Mouse (Mus musculus) liver, adult (tissue): ENCODE data around the gene Rcn1.
A peak's percentile ranks its signal among the peaks of the same experiment; 100 is the strongest.

Experiments
- GATA4 ChIP-seq: IDR thresholded peaks from 2 replicates; pipeline ENCODE4 v1.6.1; 2014; ENCODE audit warnings: mild to moderate bottlenecking, low read length; ENCODE audit not compliant: insufficient replicate concordance

The Rcn1 gene

DNA sequence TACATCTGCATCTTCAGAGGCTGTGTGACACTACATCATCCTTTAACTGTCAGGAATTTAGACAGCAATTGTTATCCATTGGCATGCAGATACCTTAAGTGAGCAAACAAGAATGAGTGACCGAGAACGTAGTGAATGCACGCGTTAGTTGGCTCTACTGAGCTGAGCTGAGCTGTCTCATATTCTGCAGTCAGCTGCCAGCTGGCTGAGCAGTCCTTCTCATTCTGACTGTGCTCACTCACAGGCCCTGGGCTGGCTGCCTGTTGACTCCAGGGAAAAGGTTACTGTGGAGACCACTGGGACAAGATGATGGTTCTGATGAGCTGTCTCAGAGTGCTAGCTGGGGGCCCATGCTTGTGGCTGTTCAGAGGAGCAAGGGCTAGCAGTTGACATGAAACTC lies 9.4 kb upstream of the Rcn1 start:
- no peak for TF ChIP-seq GATA4

DNA sequence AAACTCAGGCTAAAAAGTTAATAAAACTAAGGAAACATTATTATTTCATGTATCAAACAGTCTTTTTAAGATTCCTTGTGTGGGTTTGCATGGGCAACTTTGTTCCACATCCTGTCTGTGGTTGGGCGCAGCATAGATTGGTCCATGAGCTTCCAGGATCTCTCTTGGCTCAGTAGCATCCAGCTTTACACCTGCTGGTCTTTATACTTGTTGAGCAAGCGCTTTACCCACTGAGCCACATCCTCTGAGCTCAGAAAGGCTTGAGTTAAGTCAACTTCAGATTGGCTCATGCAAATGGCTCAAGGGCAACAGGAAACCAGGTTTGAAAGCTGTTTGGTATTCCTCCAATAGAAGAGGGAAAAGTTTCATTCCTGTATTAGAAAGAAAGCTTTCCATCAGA lies 3.1 kb upstream of the Rcn1 start:
- no peak for TF ChIP-seq GATA4

DNA sequence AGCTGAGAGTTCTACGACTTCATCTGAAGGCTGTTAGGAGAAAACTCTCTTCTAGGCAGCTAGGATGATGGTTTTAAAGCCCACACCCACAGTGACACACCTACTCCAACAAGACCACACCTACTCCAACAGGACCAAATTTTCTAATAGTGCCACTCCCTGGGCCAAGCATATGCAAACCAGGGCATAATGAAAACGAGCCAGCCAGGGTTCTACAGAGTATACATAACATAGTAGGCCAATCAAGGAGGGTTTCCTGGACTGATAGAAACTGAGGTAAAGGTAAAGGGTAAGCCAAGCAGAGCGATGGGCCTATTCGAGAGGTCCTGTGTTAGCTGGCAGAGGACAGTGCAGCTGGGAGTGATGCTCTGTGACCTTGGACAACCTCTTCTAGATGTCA lies 1.4 kb upstream of the Rcn1 start:
- no peak for TF ChIP-seq GATA4

DNA sequence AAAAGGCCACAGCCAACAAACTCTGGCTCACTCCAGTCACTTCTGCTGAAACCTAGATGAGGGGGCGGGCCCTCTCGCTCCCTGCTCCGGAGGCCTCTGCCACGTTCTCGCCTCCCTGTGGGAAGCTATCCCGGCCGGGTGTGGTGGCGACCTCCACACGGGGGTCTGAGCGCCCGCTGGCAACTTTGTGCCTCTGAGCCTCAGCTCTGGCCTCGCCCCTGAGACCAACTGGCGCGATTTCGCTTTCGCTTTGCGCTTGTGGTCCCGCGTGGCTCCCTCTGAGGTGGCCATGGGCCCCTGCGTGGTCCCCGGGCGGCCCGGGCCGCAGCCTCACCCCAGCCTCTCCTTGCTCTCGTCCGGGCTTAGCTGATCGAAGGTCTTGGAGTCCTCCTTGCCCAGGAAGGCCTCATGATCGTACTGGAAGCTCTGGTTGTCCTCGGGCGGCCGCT lies 459 bp downstream of the Rcn1 start:
- TF ChIP-seq GATA4, result no peak

DNA sequence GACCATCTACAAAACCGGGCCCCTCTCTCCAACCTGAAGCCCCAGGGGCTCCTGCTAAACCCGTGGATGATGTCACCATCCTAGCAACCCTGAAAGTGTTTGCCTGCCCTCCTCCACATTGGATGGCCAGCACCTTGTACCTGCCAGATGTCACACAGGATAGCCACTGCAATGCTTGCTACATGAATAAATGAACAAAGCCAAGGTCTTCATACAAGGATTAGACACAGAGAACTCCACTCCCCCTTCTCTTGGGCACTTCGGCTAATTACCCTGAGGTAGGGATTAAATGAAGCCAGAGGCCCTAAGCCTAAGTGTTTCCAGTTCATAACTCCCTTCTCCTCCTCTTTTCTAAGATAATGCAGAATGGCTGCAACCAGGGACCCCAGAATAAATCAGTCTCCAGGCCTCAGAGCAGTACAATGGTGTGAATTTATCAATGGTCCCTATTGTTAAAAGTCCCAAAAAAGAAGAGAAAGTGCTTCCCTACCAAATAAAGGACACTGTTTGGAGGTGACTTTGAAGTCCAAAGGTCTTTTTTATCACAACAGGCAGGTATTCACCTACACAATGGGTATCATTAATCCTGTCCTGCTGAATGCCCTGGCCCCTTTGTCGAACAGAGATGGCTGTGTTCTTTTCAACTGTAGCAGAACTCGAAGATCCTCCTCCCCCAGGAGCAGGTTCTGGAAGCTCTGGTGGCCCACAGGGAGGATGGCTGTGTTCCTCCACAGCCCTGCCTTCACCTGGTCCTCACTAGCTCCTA lies 1.5 kb downstream of the Rcn1 start:
- no peak for TF ChIP-seq GATA4

DNA sequence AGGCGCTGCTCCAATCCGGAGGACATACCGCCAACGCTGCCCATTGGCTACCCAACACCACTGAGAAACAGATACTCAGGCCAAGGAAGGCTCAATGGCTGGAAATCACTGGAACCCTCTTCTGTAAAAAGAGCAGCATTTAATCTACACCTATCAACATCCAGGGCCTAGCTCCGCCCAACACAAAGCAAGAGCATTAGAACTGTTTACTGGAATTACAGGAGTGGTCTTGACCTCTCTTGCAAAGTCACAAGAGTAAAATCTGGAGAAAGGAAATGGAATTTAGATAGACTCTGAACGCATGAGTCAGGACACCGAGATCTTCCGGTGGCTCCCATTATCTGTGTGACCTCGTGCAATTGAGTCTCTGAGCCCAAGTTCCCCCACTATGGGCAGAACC lies 3.1 kb downstream of the Rcn1 start:
- peak; percentile 86; the same call in 1 of the 2 replicates for TF ChIP-seq GATA4

DNA sequence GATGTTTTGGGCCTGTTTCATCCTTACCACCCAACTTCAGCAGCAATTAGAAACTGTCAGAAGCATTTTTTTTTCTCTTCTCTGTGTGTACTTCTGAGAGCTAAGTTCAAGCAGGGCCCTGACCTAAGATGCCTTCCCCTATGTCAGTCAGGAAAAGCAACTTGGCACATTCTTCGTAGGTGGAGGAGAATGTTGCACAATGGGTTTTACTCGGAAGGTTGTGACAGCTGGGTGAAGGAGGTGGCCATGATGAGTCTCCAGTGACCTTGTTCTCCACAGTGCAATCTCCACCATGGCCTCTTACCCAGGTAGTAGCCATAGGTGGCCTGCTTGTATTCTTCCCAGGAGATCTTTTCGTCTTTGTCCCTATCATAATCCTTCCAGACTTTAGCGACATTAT lies 4.7 kb downstream of the Rcn1 start:
- no peak for TF ChIP-seq GATA4

DNA sequence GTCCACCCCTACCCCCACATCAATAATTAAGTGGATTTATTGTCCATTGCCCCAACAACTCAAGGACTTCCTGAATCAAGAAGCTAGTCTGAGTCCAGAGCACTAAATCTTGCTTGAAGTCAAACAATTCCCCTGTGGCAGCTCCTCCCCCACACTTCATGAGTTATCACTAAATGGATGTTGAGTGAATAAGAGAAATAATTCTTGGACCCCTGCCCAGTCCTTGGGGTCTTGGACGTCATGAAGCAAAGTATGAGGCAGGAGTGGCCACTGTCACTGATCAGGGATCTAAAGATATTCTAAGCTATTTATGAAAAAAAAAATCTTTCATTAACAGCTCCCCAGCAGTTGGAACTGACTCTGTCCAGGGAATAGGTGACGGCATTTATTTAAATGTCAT lies 6.6 kb downstream of the Rcn1 start:
- no peak for TF ChIP-seq GATA4

DNA sequence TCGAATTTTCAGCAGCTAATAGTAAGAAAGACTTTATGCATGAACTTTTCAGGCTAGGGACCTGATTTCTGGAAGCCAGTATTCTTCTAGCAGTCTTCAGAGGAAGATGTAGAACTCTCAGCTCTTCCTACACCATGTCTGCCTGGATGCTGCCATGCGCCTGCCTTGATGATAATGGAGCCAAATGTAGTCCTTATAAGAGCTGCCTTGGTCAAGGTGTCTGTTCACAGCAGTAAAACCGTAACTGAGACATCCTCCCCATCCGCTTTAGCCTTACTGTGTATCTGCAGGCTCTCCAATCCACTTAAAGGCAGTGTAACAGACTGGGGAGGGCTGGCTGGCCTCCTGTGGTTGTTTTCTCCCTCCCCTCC lies 7.7 kb downstream of the Rcn1 start:
- TF ChIP-seq GATA4, result no peak

DNA sequence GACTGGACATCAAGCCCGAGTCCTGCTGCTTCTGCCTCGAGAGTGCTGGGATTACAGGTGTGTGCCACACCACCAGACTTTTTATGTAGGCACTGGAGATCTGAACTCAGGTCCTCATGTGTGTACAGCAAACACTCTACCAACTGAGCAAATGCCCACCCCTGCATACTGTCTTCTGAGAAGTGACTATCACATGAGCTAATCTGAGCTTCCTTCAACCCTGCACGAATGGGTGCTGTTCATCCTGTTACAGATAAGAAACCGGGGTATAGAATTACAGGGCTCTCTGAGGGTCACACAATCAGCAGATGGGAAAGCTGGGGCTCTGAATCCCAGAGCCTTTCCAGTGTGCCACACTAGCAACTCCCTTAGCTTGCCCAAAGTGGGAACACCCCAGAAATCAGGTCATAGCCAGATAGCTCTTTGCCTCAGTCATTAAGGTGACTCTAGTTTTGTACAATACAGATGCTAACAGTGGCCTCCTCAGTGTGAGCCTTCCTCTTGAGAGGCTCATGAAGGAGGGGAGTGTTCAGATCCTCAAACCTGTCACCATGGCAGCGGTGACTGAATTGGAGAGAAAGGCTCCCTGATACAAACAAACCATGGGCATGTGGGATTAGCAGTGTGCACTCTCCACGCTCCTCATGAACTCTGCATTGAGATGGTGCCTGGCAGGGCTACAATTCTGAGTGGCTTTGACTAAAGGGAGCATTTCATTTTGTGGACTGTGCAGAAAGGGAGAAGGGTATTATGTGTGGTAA lies 8.3 kb downstream of the Rcn1 start:
- no peak for TF ChIP-seq GATA4

DNA sequence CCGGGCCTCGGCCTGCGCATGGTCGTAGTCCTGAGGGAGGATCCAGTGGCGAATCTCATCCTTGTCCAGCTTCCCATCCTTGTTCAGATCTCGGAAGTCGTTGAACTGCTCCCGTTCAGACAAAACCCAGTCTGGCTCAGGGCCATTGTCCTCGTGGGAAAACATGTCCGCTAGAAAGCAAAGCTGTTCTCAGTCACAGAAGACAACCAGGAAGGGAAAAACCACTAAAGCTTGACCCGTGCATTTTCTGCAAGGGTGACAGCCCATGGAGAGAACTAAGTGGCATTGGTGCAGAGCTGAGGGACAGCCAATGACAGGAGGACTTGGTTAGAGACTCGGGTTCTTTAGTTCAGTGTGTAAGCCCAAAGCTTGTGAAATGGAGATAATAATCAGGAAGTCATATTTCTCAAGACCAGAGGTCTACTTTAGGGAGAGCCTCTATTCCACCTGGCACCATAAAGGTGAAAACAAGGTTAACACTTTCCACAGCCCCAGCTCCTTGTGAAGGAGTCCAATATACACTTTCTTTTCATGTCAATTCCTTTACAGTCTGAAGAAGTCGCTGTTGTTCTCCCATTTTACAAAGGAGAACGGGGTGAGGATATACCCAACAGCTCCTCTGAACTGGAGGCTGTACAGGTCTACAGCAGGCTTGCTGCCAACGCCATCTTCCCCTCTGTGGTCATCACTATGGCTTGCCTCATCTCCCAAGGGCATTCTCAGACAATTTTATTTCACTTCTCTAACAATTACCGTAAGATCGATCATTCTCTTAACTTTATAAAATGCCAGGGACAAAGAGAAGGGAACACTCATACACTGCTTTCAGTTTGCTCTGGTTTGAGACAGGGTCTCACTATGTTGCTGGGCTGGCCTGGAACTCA lies 9.9 kb downstream of the Rcn1 start:
- no peak for TF ChIP-seq GATA4

DNA sequence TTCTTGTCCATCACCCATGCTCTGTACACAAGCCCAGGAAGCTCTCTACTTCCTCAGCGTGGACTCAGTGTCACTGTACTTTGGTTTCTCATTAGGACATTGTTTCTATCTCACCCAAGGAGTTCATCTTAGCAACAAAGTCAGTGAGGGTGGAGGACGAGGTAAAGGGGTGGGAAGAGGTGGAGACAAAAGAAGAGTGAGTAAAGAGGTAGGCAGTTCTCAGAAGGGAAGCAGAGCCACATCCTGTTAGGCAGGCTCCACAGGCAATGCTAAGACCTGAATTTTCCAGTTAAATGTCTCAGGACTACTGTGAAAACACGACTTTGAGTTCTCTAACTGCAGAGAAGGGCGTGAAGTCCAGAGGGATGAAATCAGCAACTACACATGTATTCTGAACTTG lies 12.7 kb downstream of the Rcn1 start:
- no peak for TF ChIP-seq GATA4

DNA sequence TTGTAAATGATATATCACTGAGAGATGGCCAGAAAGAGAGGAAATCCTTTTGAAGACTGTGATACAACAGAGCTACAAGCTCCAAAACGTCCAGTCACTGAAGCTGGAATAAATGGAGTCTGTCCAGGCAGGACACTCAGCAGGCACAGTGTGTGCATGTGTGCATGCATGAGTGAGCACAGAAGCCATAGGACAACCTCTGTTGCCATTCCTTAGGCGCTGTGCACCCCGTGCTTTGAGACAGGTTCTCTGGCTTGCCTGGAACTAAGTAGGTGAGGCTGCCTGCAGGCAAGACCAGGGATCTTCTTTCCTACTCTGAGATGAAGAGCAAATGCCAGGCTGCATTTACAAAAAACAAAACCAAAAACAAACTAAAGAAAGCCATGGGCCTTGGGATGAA lies 14.1 kb downstream of the Rcn1 start:
- no peak for TF ChIP-seq GATA4

DNA sequence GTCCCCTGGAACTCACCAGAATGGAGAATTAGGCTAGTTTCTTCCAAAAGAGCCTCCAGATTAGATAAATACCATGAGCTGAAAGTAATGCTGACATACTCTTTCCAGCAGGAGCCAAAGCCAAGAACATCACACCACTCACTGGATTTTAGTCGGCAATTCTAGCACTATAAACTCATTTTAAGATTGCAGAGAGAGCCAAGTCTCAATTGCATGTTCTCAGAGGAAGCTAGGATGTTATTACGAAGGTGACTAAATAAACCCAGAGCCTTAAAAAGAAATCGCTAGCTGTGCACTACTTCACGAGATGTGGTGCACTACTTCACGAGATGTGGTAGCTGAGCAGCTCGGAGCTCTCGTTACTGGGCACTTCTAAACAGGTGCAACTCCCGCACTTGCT lies 16.1 kb downstream of the Rcn1 start:
- TF ChIP-seq GATA4, result no peak

DNA sequence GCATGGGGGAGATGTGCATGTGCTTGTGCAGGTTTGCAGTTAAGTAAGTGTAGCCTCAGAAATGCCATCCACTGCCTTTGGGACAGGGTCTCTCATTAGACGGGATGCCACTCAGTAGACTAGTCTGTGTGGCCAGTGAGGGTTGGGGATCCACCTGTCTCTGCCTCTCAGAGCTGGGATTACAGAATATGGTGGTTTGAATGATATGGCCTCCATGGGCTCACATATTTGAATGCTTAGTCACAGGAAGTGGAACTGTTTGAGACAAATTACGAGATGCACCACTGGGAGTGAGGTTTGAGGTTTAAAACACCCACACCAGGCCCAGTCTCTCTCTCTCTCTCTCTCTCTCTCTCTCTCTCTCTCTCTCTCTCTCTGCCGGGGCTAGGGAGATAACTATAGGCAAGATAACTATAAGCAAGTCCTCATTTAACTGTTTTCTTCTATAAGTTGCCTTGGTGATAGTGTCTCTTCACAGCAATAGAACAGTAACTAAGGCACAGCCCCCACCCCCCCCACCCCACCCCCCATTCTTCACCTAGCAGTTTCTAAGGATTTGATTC lies 18.3 kb downstream of the Rcn1 start:
- TF ChIP-seq GATA4, result no peak
